Mouse (Mus musculus): ENCODE results near the gene Cntnap5a. TPM values are rescaled to one million over a fixed set of nuclear protein-coding genes. Genes with fewer than 3 reads are reported as not detected.

Gene Cntnap5a
- 0.01 and 0.03 TPM in 2 replicates for polyA plus RNA-seq (2012; rRNA removed)

- 25% methylated on average over 26 of the region's 26 CpGs for WGBS
- no peak for DNase-seq
- no peaks in the 10 kb centered on the region for H3K27me3 ChIP-seq (ENCODE audit: control insufficient read depth, insufficient read depth, low read length)
- no peak within 1 kb of the TSS for H3K27ac ChIP-seq (ENCODE audit: control insufficient read depth, insufficient read depth, low read length)
- H3K4me3 ChIP-seq (ENCODE audit: control insufficient read depth, insufficient read depth, low read length): no peak within 1 kb of the TSS
- TF ChIP-seq CTCF (IDR thresholded peaks at IDR 0.05; ENCODE audit: borderline replicate concordance, control insufficient read depth, extremely low read depth, insufficient read depth, low read length, poor library complexity) (no peak), POLR2A (IDR thresholded peaks at IDR 0.05; ENCODE audit: control insufficient read depth, extremely low read depth, insufficient read depth, low read length, poor library complexity) (no peak)
- H3K4me1 ChIP-seq (replicated peaks; ENCODE audit: control insufficient read depth, insufficient read depth, low read length): no peaks in the 10 kb centered on the region
- H3K36me3 ChIP-seq (ENCODE audit: control insufficient read depth, insufficient read depth, low read length): no peaks in the 10 kb centered on the region
Measured at GRCm38 (mm10) chr1:115684518-115685368, at the start of gene Cntnap5a. Cntnap5a (plus strand) TSS chr1:115684756.

GRCm38 (mm10) chr1:115646921-115647320, 37.6 kb upstream of the Cntnap5a start:
- no peak overlapping the region for H3K27ac ChIP-seq (ENCODE audit: control insufficient read depth, insufficient read depth, low read length)
- H3K4me1 ChIP-seq (replicated peaks; ENCODE audit: control insufficient read depth, insufficient read depth, low read length): no peaks in the 10 kb centered on the region
- H3K36me3 ChIP-seq (ENCODE audit: control insufficient read depth, insufficient read depth, low read length): no peaks in the 10 kb centered on the region
- no peaks in the 10 kb centered on the region for H3K27me3 ChIP-seq (ENCODE audit: control insufficient read depth, insufficient read depth, low read length)
- TF ChIP-seq POLR2A (IDR thresholded peaks at IDR 0.05; ENCODE audit: control insufficient read depth, extremely low read depth, insufficient read depth, low read length, poor library complexity) (no peak), CTCF (IDR thresholded peaks at IDR 0.05; ENCODE audit: borderline replicate concordance, control insufficient read depth, extremely low read depth, insufficient read depth, low read length, poor library complexity) (no peak)
- no peak overlapping the region for H3K4me3 ChIP-seq (ENCODE audit: control insufficient read depth, insufficient read depth, low read length)
- WGBS: 80% methylated on average over 2 of the region's 2 CpGs
- DNase-seq: no peak

DNA sequence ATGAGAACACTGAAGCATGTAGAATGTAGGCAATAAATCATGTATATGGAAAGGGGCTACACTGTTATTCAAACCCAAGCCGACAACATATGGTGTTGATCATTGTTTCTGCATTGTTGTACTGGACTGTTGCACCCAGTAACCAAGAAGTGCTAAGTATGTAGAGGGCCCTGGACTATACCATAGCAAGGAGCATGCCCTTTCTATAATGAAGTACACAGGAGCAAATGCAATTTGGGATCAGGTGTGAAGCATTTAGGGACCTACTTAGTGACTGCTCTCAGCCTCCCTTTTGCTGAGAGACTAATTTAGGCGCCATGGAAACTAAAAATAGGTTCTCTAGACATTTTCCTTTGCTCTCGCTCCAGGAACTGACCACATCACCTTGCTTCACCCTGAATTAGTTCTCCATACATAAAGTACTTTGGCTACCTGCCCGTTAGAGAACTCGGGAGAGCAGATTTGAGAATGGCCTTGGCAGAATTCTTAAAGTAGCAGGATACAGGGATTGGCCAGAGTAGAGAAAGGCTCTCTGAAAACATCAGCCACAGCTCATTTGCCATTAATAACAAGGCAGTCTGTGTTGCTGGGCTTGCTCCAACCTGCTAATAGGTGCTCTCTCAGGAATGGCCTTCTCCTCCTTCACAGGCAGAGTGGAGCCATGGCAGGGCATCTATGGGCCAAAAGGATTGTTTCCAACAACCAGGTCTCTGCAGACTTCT, 26.1 kb upstream of the Cntnap5a start:
- no peak for DNase-seq
- no peaks in the 10 kb centered on the region for H3K27me3 ChIP-seq (ENCODE audit: control insufficient read depth, insufficient read depth, low read length)
- TF ChIP-seq CTCF (IDR thresholded peaks at IDR 0.05; ENCODE audit: borderline replicate concordance, control insufficient read depth, extremely low read depth, insufficient read depth, low read length, poor library complexity): no peak
- TF ChIP-seq POLR2A (IDR thresholded peaks at IDR 0.05; ENCODE audit: control insufficient read depth, extremely low read depth, insufficient read depth, low read length, poor library complexity): no peak
- no peaks in the 10 kb centered on the region for H3K4me1 ChIP-seq (replicated peaks; ENCODE audit: control insufficient read depth, insufficient read depth, low read length)
- WGBS: 82% methylated on average over 5 of the region's 5 CpGs
- H3K4me3 ChIP-seq (ENCODE audit: control insufficient read depth, insufficient read depth, low read length): no peak overlapping the region
- no peak overlapping the region for H3K27ac ChIP-seq (ENCODE audit: control insufficient read depth, insufficient read depth, low read length)
- no peaks in the 10 kb centered on the region for H3K36me3 ChIP-seq (ENCODE audit: control insufficient read depth, insufficient read depth, low read length)

GRCm38 (mm10) chr1:115686494-115686893, 1.9 kb downstream of the Cntnap5a start:
- H3K27ac ChIP-seq (ENCODE audit: control insufficient read depth, insufficient read depth, low read length): no peak overlapping the region
- WGBS: 40% methylated on average over 2 of the region's 2 CpGs
- TF ChIP-seq CTCF (IDR thresholded peaks at IDR 0.05; ENCODE audit: borderline replicate concordance, control insufficient read depth, extremely low read depth, insufficient read depth, low read length, poor library complexity) (no peak), POLR2A (IDR thresholded peaks at IDR 0.05; ENCODE audit: control insufficient read depth, extremely low read depth, insufficient read depth, low read length, poor library complexity) (no peak)
- H3K4me1 ChIP-seq (replicated peaks; ENCODE audit: control insufficient read depth, insufficient read depth, low read length): no peaks in the 10 kb centered on the region
- no peaks in the 10 kb centered on the region for H3K27me3 ChIP-seq (ENCODE audit: control insufficient read depth, insufficient read depth, low read length)
- no peaks in the 10 kb centered on the region for H3K36me3 ChIP-seq (ENCODE audit: control insufficient read depth, insufficient read depth, low read length)
- H3K4me3 ChIP-seq (ENCODE audit: control insufficient read depth, insufficient read depth, low read length): no peak overlapping the region
- DNase-seq: no peak

DNA sequence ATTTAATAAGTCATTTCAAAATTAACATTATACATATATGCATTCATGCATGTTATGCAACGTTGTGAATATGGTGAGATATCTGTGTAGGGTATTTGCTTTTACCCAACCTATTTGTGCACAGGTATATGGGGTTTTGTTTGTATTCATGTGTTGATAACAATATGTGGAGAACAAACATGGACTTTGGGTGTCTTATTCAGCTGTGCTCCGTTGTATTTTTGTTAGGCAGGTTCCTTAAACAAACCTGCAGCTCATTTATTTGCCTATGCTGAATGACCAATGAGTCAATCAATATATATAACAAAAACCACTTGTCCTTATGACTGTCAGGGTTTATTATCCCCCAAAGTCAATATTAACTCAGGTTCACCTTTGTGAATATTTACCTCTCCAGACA, 15.2 kb downstream of the Cntnap5a start:
- Histone ChIP-seq H3K4me3 (ENCODE audit: control insufficient read depth, insufficient read depth, low read length) (no peak overlapping the region), H3K4me1 (replicated peaks; ENCODE audit: control insufficient read depth, insufficient read depth, low read length) (no peaks in the 10 kb centered on the region), H3K27ac (ENCODE audit: control insufficient read depth, insufficient read depth, low read length) (no peak overlapping the region), H3K27me3 (ENCODE audit: control insufficient read depth, insufficient read depth, low read length) (no peaks in the 10 kb centered on the region), H3K36me3 (ENCODE audit: control insufficient read depth, insufficient read depth, low read length) (no peaks in the 10 kb centered on the region)
- TF ChIP-seq POLR2A (IDR thresholded peaks at IDR 0.05; ENCODE audit: control insufficient read depth, extremely low read depth, insufficient read depth, low read length, poor library complexity) (no peak), CTCF (IDR thresholded peaks at IDR 0.05; ENCODE audit: borderline replicate concordance, control insufficient read depth, extremely low read depth, insufficient read depth, low read length, poor library complexity) (no peak)
- WGBS: 68% methylated on average over 2 of the region's 2 CpGs
- no peak for DNase-seq

DNA sequence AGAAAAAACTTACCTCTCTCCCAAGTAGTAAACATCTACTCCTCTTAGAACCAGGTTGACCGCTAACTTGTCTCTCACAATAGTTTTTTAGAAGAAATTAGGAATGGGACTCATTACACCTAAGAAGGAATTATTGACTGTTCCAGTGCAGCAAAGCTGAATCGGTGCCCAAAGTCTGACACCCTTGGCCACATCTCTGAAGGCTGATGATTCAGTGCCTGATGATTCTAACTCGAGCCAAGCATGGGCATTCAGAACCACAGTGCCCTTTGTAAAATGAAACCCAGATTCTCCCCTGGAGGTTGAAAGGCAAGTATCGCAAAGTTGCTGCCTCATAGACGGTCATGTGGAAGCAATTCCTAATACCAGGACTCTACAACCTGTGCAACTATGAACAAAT, 58.0 kb downstream of the Cntnap5a start:
- H3K27ac ChIP-seq (ENCODE audit: control insufficient read depth, insufficient read depth, low read length): no peak overlapping the region
- H3K4me3 ChIP-seq (ENCODE audit: control insufficient read depth, insufficient read depth, low read length): no peak overlapping the region
- no peaks in the 10 kb centered on the region for H3K4me1 ChIP-seq (replicated peaks; ENCODE audit: control insufficient read depth, insufficient read depth, low read length)
- TF ChIP-seq CTCF (IDR thresholded peaks at IDR 0.05; ENCODE audit: borderline replicate concordance, control insufficient read depth, extremely low read depth, insufficient read depth, low read length, poor library complexity) (no peak), POLR2A (IDR thresholded peaks at IDR 0.05; ENCODE audit: control insufficient read depth, extremely low read depth, insufficient read depth, low read length, poor library complexity) (no peak)
- no peaks in the 10 kb centered on the region for H3K36me3 ChIP-seq (ENCODE audit: control insufficient read depth, insufficient read depth, low read length)
- H3K27me3 ChIP-seq (ENCODE audit: control insufficient read depth, insufficient read depth, low read length): no peaks in the 10 kb centered on the region
- 83% methylated on average over 5 of the region's 5 CpGs for WGBS
- no peak for DNase-seq

Measured in thymus, adult 2 months (tissue).